Mouse (Mus musculus): ENCODE results near the gene Mon1a.

Mon1a gene

GRCm38 (mm10) chr9:107887804-107888266 is at the start of gene Mon1a:
Gene Mon1a, plus strand, starts transcription at chr9:107888151.
- peak; percentile 84 to 89 for DNase-seq (ENCODE audit: low spot score in 2 of 2)

GRCm38 (mm10) chr9:107838869-107839268 is 49.1 kb upstream of the Mon1a start:
- DNase-seq (ENCODE audit: low spot score in 2 of 2) = no peak

GRCm38 (mm10) chr9:107842709-107843108 is 45.2 kb upstream of the Mon1a start:
- no peak for DNase-seq (ENCODE audit: low spot score in 2 of 2)

- no peak for DNase-seq (ENCODE audit: low spot score in 2 of 2)
Observed at GRCm38 (mm10) chr9:107848922-107849321, 39.0 kb upstream of the Mon1a start.

- DNase-seq (ENCODE audit: low spot score in 2 of 2) = no peak
Observed at GRCm38 (mm10) chr9:107858343-107858742, 29.6 kb upstream of the Mon1a start.

GRCm38 (mm10) chr9:107864493-107864892 is 23.5 kb upstream of the Mon1a start:
- no peak for DNase-seq (ENCODE audit: low spot score in 2 of 2)

GRCm38 (mm10) chr9:107866081-107866480 is 21.9 kb upstream of the Mon1a start:
- DNase-seq (ENCODE audit: low spot score in 2 of 2) = no peak

- DNase-seq (ENCODE audit: low spot score in 2 of 2) = peak; percentile 83 to 91
Observed at GRCm38 (mm10) chr9:107872350-107873098, 15.4 kb upstream of the Mon1a start.

GRCm38 (mm10) chr9:107873137-107873536 is 14.8 kb upstream of the Mon1a start, which contains the start of gene Rbm6:
Gene Rbm6, minus strand, starts transcription at chr9:107873237.
- DNase-seq (ENCODE audit: low spot score in 2 of 2) = no peak

GRCm38 (mm10) chr9:107880411-107880810 is 7.5 kb upstream of the Mon1a start:
- no peak for DNase-seq (ENCODE audit: low spot score in 2 of 2)

GRCm38 (mm10) chr9:107888267-107888850 is 408 bp downstream of the Mon1a start:
- peak in 1 of 2 experiments; percentile 35 for DNase-seq (ENCODE audit: low spot score in 2 of 2)

GRCm38 (mm10) chr9:107890260-107890659 is 2.3 kb downstream of the Mon1a start:
- DNase-seq (ENCODE audit: low spot score in 2 of 2) = no peak

GRCm38 (mm10) chr9:107891023-107891422 is 3.1 kb downstream of the Mon1a start:
- DNase-seq (ENCODE audit: low spot score in 2 of 2) = no peak

- DNase-seq (ENCODE audit: low spot score in 2 of 2) = no peak
Observed at GRCm38 (mm10) chr9:107898563-107898962, 10.6 kb downstream of the Mon1a start.

GRCm38 (mm10) chr9:107899855-107900254 is 11.9 kb downstream of the Mon1a start:
- no peak for DNase-seq (ENCODE audit: low spot score in 2 of 2)

GRCm38 (mm10) chr9:107900840-107901626 is 13.1 kb downstream of the Mon1a start:
- no peak for DNase-seq (ENCODE audit: low spot score in 2 of 2)

GRCm38 (mm10) chr9:107901627-107901914 is 13.6 kb downstream of the Mon1a start:
- DNase-seq (ENCODE audit: low spot score in 2 of 2) = no peak

- DNase-seq (ENCODE audit: low spot score in 2 of 2) = peak; percentile 80 to 86
Observed at GRCm38 (mm10) chr9:107904726-107905125, 16.8 kb downstream of the Mon1a start.

GRCm38 (mm10) chr9:107906252-107906966 is 18.5 kb downstream of the Mon1a start, which contains the start of gene Mst1r:
Gene Mst1r, plus strand, starts transcription at chr9:107906873.
- peak; percentile 78 to 90 for DNase-seq (ENCODE audit: low spot score in 2 of 2)

- peak in 1 of 2 experiments; percentile 53 for DNase-seq (ENCODE audit: low spot score in 2 of 2)
Observed at GRCm38 (mm10) chr9:107906967-107907800, 19.2 kb downstream of the Mon1a start.

GRCm38 (mm10) chr9:107907801-107908120 is 19.8 kb downstream of the Mon1a start:
- DNase-seq (ENCODE audit: low spot score in 2 of 2) = peak in 1 of 2 experiments; percentile 46
